Mouse (Mus musculus): Measurements from ENCODE around the gene Tex38. TPM values are rescaled to one million over a fixed set of nuclear protein-coding genes. Genes with fewer than 3 reads are reported as not detected.

Gene Tex38
- polyA plus RNA-seq, 1 experiment, result 0.32 TPM

DNA sequence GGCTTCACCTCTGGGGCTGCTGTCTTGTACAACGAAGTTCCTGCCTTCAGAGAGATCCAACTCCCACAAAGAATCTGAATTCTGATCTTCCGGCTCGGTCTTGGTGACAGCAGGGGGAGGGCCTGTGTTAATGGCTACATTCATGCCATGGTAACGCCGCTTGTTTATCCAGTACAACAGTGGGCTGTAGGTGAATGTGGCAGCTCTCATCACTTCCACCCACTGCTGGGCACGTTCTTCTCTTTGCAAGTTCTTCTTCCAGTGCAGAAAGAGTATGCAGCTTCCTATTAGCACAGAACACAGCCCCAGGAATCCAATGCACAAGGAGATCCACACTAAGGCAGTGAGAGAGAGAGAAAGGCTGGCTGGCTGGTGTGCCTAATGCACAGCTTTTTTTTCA is 549 bp downstream of the Tex38 start:
- 25% methylated on average over 6 of the region's 6 CpGs for WGBS
- DNase-seq (ENCODE audit: low read depth, low spot score), result no peak

GRCm38 (mm10) chr4:115777627-115778026 is 3.2 kb downstream of the Tex38 start:
- WGBS, result 96% methylated on average over 2 of the region's 2 CpGs

DNA sequence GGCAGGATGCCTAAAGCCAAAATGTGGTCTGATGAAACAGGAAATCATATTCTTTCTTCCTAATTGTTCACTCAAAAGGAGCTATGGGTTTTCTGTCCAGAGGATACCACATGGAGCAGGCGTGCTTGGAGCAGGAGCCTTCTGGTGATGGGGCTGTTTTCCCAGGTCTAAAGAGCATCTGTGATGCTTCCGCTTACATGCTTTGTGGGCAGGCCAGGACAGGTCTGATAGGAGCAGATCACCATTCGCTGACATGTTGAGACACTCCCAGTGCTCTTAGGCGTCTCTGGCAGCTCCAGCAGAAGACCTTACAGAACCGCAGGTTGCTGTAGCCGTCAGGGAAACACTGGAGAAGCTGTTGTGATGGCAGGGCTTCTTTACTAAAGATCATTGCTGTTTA is 5.8 kb downstream of the Tex38 start:
- no peak for DNase-seq (ENCODE audit: low read depth, low spot score)
- 86% methylated on average over 6 of the region's 6 CpGs for whole genome bisulfite sequencing

More at GRCm38 (mm10) chr4:115777627-115778026, 3.2 kb downstream of the Tex38 start:
- no peak for DNase-seq (ENCODE audit: low read depth, low spot score)

- DNase-seq (ENCODE audit: low read depth, low spot score), result no peak
- 34% methylated on average over 11 of the region's 11 CpGs for WGBS
These were observed 13.0 kb downstream of the Tex38 start for GRCm38 (mm10) chr4:115767647-115768467.

DNA sequence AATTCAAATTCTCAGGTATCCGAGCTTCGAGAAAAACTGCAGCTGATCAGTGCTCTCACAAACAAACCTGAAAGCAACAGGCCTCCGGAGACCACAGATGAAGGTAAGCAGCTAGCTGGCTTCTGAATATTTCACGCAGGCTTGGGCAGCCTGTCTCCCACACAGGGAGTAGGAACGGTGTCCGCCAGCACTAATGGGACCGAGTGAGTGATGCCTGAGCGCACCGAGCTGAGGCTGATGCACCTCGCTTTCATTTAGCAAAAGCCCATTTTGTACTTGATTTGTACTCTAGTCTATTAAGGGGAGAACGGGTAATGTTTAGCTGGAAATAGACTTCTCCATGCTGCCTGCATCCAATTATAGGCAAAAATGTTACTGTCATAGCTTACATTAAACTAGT is 16.2 kb downstream of the Tex38 start:
- DNase-seq (ENCODE audit: low read depth, low spot score), result no peak
- WGBS, result 96% methylated on average over 11 of the region's 11 CpGs

- no peak for DNase-seq (ENCODE audit: low read depth, low spot score)
- 28% methylated on average over 3 of the region's 3 CpGs for WGBS
These were observed 19.6 kb downstream of the Tex38 start for GRCm38 (mm10) chr4:115761206-115761605.

- DNase-seq (ENCODE audit: low read depth, low spot score), result no peak
- WGBS, result 90% methylated on average over 1 of the region's 1 CpGs
These were observed 26.0 kb downstream of the Tex38 start for GRCm38 (mm10) chr4:115754851-115755250.

- WGBS, result 89% methylated on average over 3 of the region's 3 CpGs
These were observed 26.7 kb downstream of the Tex38 start for GRCm38 (mm10) chr4:115754101-115754500.

DNA sequence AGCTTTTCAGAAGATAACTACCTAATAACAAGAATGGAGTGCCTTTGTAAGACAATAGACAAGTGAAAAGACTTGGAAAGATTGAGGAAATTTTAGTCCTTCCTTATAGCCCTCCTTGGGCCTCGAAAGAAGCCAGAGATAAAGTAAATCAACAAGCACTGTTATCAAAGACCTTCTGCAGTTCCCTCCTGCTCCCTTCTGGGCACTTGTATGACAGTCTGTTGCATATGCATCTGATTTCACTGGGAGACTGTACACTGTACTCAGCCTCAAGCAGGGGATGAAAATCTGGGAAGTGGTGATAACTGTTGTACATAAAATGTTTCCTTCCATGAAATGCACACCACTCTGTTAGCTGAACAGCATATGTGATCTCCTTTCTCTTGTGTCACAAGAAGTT is 31.5 kb downstream of the Tex38 start:
- DNase-seq (ENCODE audit: low read depth, low spot score), result no peak
- WGBS, result 38% methylated on average over 1 of the region's 1 CpGs

More at GRCm38 (mm10) chr4:115754101-115754500, 26.7 kb downstream of the Tex38 start:
- no peak for DNase-seq (ENCODE audit: low read depth, low spot score)

DNA sequence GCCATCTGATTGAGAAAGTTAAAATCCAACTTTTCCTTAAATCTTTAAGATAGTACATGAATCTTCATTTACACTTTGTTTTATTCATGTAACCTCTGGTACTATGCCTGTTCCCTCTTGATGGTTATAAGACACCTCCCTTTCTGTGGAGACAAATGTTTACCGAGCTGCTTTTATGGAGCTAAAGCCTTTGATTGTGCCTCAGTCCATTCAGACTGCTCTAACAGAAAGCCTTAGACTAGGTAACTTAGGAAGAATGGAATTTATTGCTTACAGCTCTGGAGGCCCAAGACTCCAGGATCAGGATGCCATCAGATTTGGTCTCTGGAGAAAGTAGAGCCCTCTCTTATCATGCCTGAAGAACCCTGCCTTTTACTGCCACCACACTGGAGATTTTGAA is 32.6 kb downstream of the Tex38 start:
- 15% methylated on average over 1 of the region's 1 CpGs for WGBS
- no peak for DNase-seq (ENCODE audit: low read depth, low spot score)

DNA sequence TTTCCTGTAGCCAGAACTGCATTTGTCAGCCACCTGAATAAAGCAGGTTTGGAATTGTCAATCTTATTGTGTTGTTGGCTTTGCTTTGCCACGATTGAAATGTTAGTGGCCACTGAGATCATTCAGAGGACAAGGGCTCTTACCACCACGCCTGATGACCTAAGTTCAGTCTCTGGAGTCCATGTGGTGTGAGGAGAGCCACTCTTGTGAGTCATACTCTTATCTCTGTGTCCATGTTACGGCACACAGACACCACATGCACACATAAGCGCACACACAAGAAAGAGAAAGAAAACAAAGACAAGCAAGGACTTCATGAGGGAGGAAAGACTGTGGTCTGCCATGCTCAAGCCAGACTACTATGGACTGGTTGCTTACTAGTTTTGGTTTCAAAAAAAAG is 37.7 kb downstream of the Tex38 start:
- no peak for DNase-seq (ENCODE audit: low read depth, low spot score)
- WGBS, result 53% methylated on average over 4 of the region's 4 CpGs

- no peak for DNase-seq (ENCODE audit: low read depth, low spot score)
These were observed 38.2 kb downstream of the Tex38 start for GRCm38 (mm10) chr4:115742658-115743057.

- 12% methylated on average over 13 of the region's 13 CpGs for WGBS
- no peak for DNase-seq (ENCODE audit: low read depth, low spot score)
These were observed 42.3 kb downstream of the Tex38 start for GRCm38 (mm10) chr4:115738481-115738985.

DNA sequence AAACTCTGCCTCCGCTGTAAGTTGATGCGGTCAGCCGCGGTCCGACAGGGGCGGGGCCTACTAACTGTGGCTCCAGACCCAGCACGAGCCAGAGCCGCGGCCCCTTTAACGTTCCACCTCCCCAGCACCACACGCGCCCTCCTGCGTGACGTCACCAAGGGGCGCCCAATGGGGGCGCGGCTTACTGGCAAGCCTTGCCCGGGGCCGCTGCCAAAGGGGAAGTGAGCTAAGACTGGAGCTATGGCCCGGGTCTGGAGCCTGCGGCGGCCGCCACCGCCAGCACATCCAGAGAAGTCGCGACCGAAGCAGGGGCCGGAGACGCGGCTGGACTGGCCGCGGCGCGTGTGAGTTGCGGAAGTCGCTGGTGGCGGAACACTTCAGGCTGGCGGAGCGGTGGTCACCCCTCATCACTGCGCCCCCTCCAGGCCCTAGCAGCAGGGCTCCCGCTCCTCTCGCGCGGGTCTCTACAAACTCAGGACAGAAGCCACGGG is 43.2 kb downstream of the Tex38 start, which contains the start of gene Efcab14:
TSS of gene Efcab14 (plus strand) at position 194 of the 491 bp plus-strand sequence.
- WGBS, result under 1% methylated on average over 45 of the region's 45 CpGs

GRCm38 (mm10) chr4:115734867-115735266 is 46.0 kb downstream of the Tex38 start:
- DNase-seq (ENCODE audit: low read depth, low spot score), result no peak
- 56% methylated on average over 4 of the region's 4 CpGs for WGBS

More for the DNA sequence above, 43.2 kb downstream of the Tex38 start, which contains the start of gene Efcab14:
- DNase-seq (ENCODE audit: low read depth, low spot score), result peak; percentile 93

DNA sequence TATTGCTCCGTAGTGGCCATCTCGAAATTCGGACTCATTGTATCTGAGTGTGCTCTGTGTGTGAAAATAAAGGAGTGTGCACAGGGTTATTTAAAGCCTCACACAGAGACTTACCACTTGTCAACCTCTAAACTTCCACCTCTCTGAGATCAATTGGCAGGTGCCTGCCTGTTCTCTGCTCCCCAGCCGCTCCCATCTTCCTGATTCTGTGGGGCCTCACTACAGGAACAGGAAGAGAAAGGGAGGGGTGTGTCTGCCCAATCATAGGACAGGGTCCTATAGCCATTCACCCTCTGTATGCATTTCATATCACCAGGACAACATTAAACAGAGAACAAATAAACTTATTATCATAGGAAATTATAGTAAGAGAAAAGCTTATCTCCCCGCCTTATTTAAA is 47.1 kb downstream of the Tex38 start:
- WGBS, result 22% methylated on average over 5 of the region's 5 CpGs
- no peak for DNase-seq (ENCODE audit: low read depth, low spot score)

DNA sequence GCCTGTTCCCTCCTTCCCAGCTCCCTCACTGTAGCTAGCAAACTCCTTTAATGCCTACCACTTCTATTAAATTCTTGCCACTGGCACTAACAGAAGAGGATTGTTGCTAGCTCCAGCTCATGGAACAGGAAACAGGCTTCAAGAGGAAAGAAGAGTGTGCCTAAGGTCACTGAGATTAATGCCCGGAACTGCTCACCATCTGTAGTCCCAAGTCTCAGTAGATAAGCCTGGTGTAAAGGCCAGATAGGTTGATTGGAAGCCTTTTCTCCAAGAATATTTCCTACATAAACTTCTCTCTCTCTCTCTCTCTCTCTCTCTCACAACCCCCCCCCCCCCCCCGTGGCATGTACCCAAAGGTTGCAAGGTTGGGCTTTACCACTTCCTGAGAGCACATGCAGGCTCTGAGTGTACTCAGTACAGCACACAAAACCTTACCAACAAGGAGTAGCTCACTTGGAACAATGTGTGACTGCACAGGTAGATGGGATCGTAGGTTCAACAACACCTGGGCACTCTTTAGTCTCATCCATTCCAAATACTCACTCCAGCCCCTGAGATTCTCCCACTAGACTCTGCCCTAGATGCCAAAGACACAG is 48.5 kb downstream of the Tex38 start:
- 29% methylated on average over 3 of the region's 3 CpGs for WGBS
- no peak for DNase-seq (ENCODE audit: low read depth, low spot score)

GRCm38 (mm10) chr4:115731588-115732222 is 49.1 kb downstream of the Tex38 start:
- DNase-seq (ENCODE audit: low read depth, low spot score), result no peak
- WGBS, result 13% methylated on average over 7 of the region's 7 CpGs
